Mouse (Mus musculus) heart, embryonic 15.5 days (tissue): Measurements from ENCODE around the gene R3hdml. TPM values are rescaled to one million over a fixed set of nuclear protein-coding genes. Genes with fewer than 3 reads are reported as not detected.

Experiments
- ATAC-seq: fragments of 200-750 bp; cut with Nextera tagmentation; replicated peaks from 2 replicates; pipeline ENCODE4 v1.8.0; 2017; ENCODE audit warnings: low read depth, moderate TSS enrichment; ENCODE audit not compliant: insufficient number of reproducible peaks, insufficient read depth, low FRiP score
- H3K27ac ChIP-seq: fragments of 300-500 bp; sonication (generic); 2 replicates; pipeline ENCODE4 v1.5.1; 2015; ENCODE audit warnings: mild to moderate bottlenecking, inconsistent platforms
- H3K27me3 ChIP-seq: fragments of 300-500 bp; sonication (generic); 2 replicates; pipeline ENCODE4 v1.6.1; 2015; ENCODE audit warnings: inconsistent platforms
- H3K36me3 ChIP-seq: fragments of 300-500 bp; sonication (generic); 2 replicates; pipeline ENCODE4 v1.6.1; 2015; ENCODE audit warnings: mild to moderate bottlenecking, inconsistent platforms
- H3K4me1 ChIP-seq: fragments of 300-500 bp; sonication (generic); replicated peaks from 2 replicates; pipeline ENCODE4 v1.6.1; 2015; ENCODE audit warnings: inconsistent platforms
- H3K4me2 ChIP-seq: fragments of 300-500 bp; sonication (generic); 2 replicates; pipeline ENCODE4 v1.6.1; 2015; ENCODE audit warnings: inconsistent platforms, mild to moderate bottlenecking, moderate library complexity
- H3K4me3 ChIP-seq: fragments of 300-500 bp; sonication (generic); 2 replicates; pipeline ENCODE4 v1.5.1; 2015; ENCODE audit warnings: mild to moderate bottlenecking, inconsistent platforms
- H3K9ac ChIP-seq: fragments of 300-500 bp; sonication (generic); 2 replicates; pipeline ENCODE4 v1.6.1; 2015; ENCODE audit warnings: mild to moderate bottlenecking, inconsistent platforms
- H3K9me3 ChIP-seq: fragments of 300-500 bp; sonication (generic); replicated peaks from 2 replicates; pipeline ENCODE4 v1.6.1; 2016; ENCODE audit warnings: inconsistent platforms
- WGBS: fragments of 180-500 bp; shearing (Covaris S2); methylation state at CpG from one replicate; pipeline ENCODE4 v1.1.7; 2015; ENCODE audit warnings: mixed read lengths; 5-methylcytosine and 5-hydroxymethylcytosine counted together
- polyA plus RNA-seq: library from polyadenylated mRNA; unstranded; fragments of >200 nt; fragmentation: Nextera tagmentation; extraction: Ambion mirVana; gene quantifications from 2 replicates; pipeline ENCODE4 v1.2.1, GENCODE M21; 2015

R3hdml gene
- polyA plus RNA-seq, 1 experiment from 2014 or later = not detected

GRCm38 (mm10) chr2:163539321-163540040 lies 47.4 kb downstream of the R3hdml start:
- Histone ChIP-seq H3K36me3 (no peaks in the 10 kb centered on the region), H3K4me2 (no peak overlapping the region), H3K9ac (no peak overlapping the region), H3K27ac (no peak overlapping the region), H3K27me3 (peaks cover 15% of the 10 kb centered on the region), H3K4me3 (no peak overlapping the region), H3K4me1 (peaks cover 4% of the 10 kb centered on the region), H3K9me3 (no peaks in the 10 kb centered on the region)
- 65% methylated on average over 13 of the region's 13 CpGs for WGBS
- no peak for ATAC-seq

DNA sequence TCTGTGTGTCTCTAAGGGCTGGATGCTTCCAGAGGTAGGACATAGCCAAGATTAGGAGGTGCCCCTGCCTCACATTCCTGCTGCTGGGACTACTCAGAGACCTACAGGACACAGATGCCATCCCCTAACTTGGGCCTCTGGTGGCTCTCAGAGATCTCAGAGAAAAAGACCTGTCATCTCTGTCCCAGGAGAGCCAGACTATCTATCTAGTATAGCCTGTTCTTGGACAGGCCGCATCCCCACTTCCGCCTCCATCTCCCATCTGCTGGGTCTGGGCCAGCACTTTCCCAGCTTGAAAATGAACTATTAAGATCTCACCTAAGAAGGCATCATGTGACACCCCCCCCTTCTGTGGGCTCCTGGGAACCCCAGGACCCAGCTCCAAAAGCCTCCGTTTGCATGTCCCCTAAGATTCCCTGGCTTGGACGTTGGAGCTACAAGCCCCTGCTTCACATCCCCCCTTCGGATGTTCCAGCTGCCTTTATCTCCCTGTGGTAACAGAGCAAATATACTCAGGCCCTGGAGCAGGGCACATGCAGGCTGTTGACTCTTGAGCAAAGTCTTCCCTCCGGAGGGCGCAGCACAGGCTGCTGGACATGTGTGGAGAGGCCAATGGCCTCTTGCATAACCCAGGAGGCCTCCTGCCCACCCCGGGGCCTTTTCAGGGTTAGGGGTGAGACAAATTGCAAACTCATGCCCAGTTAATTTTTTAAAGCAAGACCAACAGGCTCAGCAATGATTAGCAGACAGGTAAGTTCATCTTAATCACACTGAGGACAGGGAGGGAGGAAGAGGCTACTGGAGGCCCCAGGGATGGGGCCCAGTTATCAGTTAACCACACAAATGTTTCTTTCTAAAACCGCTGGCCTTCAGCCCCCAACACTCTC lies 48.4 kb downstream of the R3hdml start:
- Histone ChIP-seq H3K27ac (no peak overlapping the region), H3K4me3 (no peak overlapping the region), H3K4me2 (no peak overlapping the region), H3K4me1 (no peaks in the 10 kb centered on the region), H3K36me3 (no peaks in the 10 kb centered on the region), H3K27me3 (peaks cover 15% of the 10 kb centered on the region), H3K9ac (no peak overlapping the region; the same call in 1 of the 2 replicates), H3K9me3 (no peaks in the 10 kb centered on the region)
- ATAC-seq = no peak
- 62% methylated on average over 9 of the region's 9 CpGs for WGBS

DNA sequence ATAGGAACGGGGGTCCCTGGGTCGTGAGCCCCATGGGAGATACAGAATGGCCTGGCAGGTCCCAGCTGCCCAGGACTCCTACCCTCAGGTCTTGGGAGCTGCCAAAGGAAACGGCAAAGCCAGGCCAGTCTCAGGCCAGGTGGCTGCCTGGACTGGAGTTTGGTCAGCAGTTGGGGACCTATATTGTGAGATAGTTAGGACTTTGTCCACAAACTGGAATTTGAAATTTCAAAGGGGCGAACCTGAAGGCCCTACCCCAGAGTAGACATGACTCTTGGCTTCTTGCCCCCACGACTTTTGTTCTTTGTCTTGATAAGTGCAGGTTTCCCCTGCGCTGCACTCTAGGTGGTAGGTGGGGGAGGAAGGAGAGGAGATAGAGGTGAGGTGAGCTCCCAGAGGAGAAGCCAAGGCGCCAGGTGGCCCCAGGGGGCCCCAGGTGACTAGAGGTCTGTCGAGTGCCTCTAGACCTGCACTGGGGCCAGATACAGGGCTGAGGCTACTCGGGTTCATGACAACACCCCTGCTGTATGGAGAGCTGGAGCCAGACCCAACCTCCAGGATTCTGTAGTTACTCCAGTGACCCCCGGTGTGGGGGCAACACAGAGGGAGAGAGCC lies 49.6 kb downstream of the R3hdml start:
- H3K4me1 ChIP-seq = no peaks in the 10 kb centered on the region
- H3K27me3 ChIP-seq = peaks cover 3% of the 10 kb centered on the region
- no peak overlapping the region for H3K4me2 ChIP-seq
- WGBS = 73% methylated on average over 10 of the region's 10 CpGs
- H3K9me3 ChIP-seq = no peaks in the 10 kb centered on the region
- H3K27ac ChIP-seq = no peak overlapping the region
- no peak for ATAC-seq
- no peak overlapping the region for H3K9ac ChIP-seq
- H3K4me3 ChIP-seq = no peak overlapping the region
- H3K36me3 ChIP-seq = no peaks in the 10 kb centered on the region

DNA sequence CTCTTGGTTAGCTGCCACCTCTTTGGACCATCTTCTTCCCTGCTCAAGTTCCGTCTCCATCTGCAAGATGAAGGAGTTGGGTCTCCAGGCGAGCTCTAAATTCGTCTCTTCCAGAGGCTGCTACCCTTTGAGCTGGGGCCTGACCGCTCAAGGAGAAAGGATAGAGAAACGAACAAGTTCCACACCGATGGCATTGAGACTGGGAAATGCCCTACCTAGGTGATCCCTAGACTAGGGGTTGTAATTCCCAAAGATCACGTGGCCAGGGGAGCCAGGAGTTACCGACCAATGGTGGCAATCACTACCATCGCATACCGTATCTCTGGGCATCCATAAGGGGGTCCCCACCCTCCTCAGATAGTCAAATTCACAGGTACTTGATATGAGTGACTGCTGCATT lies 50.6 kb downstream of the R3hdml start:
- H3K4me3 ChIP-seq = no peak overlapping the region
- WGBS = 83% methylated on average over 10 of the region's 10 CpGs
- H3K9me3 ChIP-seq = no peaks in the 10 kb centered on the region
- no peak overlapping the region for H3K4me2 ChIP-seq
- H3K27me3 ChIP-seq = no peaks in the 10 kb centered on the region
- no peak overlapping the region for H3K9ac ChIP-seq
- H3K27ac ChIP-seq = no peak overlapping the region
- no peaks in the 10 kb centered on the region for H3K36me3 ChIP-seq
- H3K4me1 ChIP-seq = no peaks in the 10 kb centered on the region
- ATAC-seq = no peak

DNA sequence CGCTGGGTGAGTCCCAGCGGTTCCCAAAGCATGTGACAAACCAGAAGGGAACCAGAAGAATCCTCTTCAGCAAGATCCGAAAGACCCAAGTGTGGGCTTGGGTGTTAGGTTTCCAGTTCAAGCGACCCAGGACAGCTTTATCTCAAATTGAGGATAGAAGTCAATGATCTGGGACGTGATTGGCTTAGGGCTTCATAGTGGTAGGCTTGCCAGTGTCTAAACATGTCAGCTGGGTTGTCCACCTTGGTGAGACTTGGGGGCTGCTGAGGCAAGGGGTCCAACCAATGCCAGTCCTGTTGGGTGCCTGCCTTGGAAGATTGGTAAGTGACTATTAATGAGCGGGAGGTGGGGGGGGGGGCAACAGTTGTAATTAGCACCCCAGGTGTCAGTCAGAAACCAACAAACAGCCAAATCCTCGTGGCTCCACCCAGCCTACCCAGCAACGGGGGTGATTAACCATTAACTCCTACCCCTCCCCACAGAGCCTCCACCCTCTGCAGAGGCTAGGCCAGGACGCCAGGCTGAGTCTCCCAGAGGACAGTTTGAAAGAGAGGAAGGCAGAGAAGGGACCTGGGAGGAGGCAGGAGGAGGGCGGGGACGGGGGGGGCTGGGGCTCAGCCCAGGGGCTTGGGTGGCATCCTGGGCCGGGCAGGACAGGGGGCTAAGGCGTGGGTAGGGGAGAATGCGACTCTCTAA lies 54.7 kb downstream of the R3hdml start:
- Histone ChIP-seq H3K9me3 (no peaks in the 10 kb centered on the region), H3K4me3 (no peak overlapping the region), H3K9ac (no peak overlapping the region), H3K4me2 (no peak overlapping the region), H3K4me1 (no peaks in the 10 kb centered on the region), H3K27ac (no peak overlapping the region), H3K36me3 (no peaks in the 10 kb centered on the region), H3K27me3 (peaks cover 12% of the 10 kb centered on the region)
- no peak for ATAC-seq
- 60% methylated on average over 14 of the region's 14 CpGs for WGBS

- H3K4me1 ChIP-seq = no peaks in the 10 kb centered on the region
- peaks cover 21% of the 10 kb centered on the region for H3K27me3 ChIP-seq
- no peaks in the 10 kb centered on the region for H3K36me3 ChIP-seq
- no peak overlapping the region for H3K4me2 ChIP-seq
- H3K9me3 ChIP-seq = no peaks in the 10 kb centered on the region
- WGBS = 71% methylated on average over 6 of the region's 6 CpGs
- ATAC-seq = no peak
- no peak overlapping the region for H3K9ac ChIP-seq
- H3K27ac ChIP-seq = no peak overlapping the region
- no peak overlapping the region for H3K4me3 ChIP-seq
Measured at GRCm38 (mm10) chr2:163548822-163549221, 56.7 kb downstream of the R3hdml start.

- WGBS = 65% methylated on average over 6 of the region's 6 CpGs
- ATAC-seq = no peak
Measured at GRCm38 (mm10) chr2:163549786-163550185, 57.7 kb downstream of the R3hdml start.

More at GRCm38 (mm10) chr2:163549786-163550185, 57.7 kb downstream of the R3hdml start:
- H3K9me3 ChIP-seq = no peaks in the 10 kb centered on the region
- H3K36me3 ChIP-seq = no peaks in the 10 kb centered on the region
- H3K27me3 ChIP-seq = peaks cover 29% of the 10 kb centered on the region
- H3K4me1 ChIP-seq = no peaks in the 10 kb centered on the region
- H3K27ac ChIP-seq = no peak overlapping the region
- no peak overlapping the region for H3K4me2 ChIP-seq
- no peak overlapping the region for H3K4me3 ChIP-seq
- H3K9ac ChIP-seq = no peak overlapping the region

Other genes starting within 250 kb of the R3hdml start
- gene Jph2, start 94.3 kb upstream of the R3hdml start, polyA plus RNA-seq = 41.0 and 47.7 TPM in 2 replicates
- 47.5 and 55.9 TPM in 2 replicates for gene Oser1, start 67.6 kb upstream of the R3hdml start, polyA plus RNA-seq
- 0.18 and 1.5 TPM in 2 replicates for gene Gdap1l1, start 53.8 kb upstream of the R3hdml start, polyA plus RNA-seq
- gene Fitm2, start 19.7 kb upstream of the R3hdml start, polyA plus RNA-seq = 12.5 and 13.9 TPM in 2 replicates
- gene Hnf4a, start 14.5 kb downstream of the R3hdml start, polyA plus RNA-seq = 0.46 TPM in 1 of 2 replicates, not detected in the other
- gene Ttpal, start 110.0 kb downstream of the R3hdml start, polyA plus RNA-seq = 15.2 and 21.2 TPM in 2 replicates
- gene Serinc3, start 152.8 kb downstream of the R3hdml start, polyA plus RNA-seq = 54.8 and 57.1 TPM in 2 replicates
- gene Pkig, start 166.1 kb downstream of the R3hdml start, polyA plus RNA-seq = 289 and 356 TPM in 2 replicates